In the genomic region with DNA sequence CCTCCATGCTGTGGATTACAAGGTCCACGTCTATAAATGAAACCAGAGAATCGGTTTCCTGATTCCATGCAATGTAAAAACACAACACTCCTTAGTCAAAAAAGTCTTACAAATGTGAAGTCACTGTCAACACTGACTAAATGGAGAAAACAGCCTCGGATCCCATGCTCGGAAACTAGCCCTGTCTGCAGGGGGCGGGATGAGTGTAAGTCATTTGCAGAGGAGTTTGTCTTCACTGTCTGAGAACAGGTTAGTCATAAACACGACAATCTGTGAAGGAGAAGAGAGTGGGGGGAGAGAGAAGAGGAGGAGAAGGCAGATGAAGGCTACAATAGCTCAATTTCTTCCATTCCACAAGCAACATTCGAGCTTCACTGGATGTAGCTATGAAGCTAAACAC, we compare ENCODE assay signal across 10 mouse cellular contexts.
"Had no signal": no experiment of that assay in that cellular context is flagged by ENCODE, and none has a peak within 500 bp of the region (broad histone marks: within the 10 kb centered on the region; RNA-seq: fewer than 3 reads in every experiment).

No protein-coding gene starts in this region.

- DNase-seq: retina, postnatal 1 day; right cerebral cortex, postnatal 14 days; right cerebral cortex, postnatal 4 days; spleen, adult 18-20 months; thymus, adult 18-20 months; thymus, adult 2 months; thymus, postnatal 14 days; thymus, postnatal 25 days; thymus, postnatal 36 days; thymus, postnatal 4 days had no signal
